Mouse (Mus musculus) heart, adult 9 months (tissue): ENCODE measurements around the gene Il12b.
"Not testable (repeated sequence)": the region's sequence is repeated elsewhere in the genome, so short reads cannot be mapped to it uniquely, and the experiment has no call there.

ENCODE experiments used
- DNase-seq, 2 experiments: peaks; one replicate each; pipeline ENCODE4 v3.0.0; 2022; ENCODE audit warnings: low spot score in 2 of 2

Gene Il12b

DNA sequence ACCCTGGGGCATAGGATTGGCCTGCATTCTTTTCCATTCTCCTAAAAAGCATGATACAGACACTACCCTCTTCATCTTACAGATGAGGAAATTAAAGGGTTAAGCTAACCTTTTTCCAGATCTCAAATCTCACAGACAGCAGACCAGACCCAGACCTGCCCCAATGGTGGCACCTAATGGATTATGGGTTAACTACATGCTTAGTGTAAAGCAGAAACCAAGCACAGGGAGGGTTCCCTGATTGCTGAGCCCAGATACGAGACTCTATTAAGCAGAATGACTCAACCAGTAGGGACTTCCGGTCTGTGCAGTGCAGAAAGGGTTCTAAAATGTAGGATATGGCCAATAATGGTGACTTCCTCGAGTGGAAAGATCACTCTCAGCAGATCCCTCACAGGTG, 10.6 kb downstream of the Il12b start:
- DNase-seq = no peak

DNA sequence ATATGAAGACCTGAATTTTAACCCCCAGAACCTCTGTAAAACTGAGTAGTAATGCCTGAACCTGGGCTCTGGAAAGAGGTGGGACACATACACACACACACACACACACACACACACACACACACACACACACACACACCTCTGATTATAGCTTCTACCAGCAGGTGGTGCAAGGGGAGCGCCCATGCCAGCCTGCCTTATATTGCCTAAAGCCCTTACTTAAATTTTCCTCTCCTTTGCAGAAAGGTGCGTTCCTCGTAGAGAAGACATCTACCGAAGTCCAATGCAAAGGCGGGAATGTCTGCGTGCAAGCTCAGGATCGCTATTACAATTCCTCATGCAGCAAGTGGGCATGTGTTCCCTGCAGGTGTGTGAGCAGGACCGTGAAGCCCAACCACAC, 12.4 kb downstream of the Il12b start:
- no peak for DNase-seq

DNA sequence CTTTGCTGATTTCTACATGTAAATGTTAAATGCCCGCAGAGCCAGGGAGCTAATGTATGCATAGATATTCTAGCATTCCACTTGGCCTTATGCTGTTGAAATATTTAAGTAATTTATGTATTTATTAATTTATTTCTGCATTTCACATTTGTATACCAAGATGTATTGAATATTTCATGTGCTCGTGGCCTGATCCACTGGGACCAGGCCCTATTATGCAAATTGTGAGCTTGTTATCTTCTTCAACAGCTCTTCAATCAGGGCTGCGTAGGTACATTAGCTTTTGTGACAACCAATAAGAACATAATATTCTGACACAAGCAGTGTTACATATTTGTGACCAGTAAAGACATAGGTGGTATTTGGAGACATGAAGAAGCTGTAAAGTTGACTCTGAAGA, 13.5 kb downstream of the Il12b start:
- no peak for DNase-seq

DNA sequence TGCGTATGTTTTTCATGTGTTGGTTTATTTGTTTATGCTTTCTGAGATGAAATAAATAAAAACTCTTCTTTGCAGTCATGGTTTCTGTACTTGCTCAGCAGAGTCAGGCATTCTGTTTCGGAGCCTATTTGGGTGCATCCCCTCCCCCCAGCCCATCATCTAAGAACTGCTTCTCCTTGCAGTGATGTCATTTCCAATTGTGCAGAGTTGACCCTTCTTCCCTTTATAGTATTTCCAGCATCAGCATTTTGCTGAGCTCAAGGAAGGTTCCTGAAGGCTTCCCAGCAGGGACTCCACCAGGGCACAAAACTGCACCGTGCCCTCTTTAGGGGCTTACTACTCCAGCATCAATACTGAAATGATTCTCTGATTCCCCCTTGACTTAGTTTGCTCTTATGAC, 14.7 kb downstream of the Il12b start:
- DNase-seq = no peak

DNA sequence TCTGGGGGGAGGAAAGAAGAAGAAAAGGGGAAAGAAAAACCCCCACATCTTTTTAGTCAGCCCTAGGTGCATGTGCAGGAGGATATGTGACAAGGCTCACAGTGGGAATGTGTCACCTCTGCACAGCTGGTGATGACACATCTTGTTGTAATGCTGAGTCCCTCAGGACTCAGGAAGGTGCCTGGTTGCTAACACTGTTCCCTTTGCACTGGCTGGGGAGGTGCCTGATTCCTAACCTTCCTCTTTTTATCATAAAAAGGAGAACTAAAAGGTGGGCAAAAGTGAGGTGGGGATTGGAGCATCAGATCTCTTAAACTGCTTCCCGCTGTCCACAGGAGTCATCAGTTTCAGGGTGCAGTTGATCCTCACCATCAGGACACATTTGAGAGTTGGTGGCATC, 17.5 kb downstream of the Il12b start:
- no peak for DNase-seq

DNA sequence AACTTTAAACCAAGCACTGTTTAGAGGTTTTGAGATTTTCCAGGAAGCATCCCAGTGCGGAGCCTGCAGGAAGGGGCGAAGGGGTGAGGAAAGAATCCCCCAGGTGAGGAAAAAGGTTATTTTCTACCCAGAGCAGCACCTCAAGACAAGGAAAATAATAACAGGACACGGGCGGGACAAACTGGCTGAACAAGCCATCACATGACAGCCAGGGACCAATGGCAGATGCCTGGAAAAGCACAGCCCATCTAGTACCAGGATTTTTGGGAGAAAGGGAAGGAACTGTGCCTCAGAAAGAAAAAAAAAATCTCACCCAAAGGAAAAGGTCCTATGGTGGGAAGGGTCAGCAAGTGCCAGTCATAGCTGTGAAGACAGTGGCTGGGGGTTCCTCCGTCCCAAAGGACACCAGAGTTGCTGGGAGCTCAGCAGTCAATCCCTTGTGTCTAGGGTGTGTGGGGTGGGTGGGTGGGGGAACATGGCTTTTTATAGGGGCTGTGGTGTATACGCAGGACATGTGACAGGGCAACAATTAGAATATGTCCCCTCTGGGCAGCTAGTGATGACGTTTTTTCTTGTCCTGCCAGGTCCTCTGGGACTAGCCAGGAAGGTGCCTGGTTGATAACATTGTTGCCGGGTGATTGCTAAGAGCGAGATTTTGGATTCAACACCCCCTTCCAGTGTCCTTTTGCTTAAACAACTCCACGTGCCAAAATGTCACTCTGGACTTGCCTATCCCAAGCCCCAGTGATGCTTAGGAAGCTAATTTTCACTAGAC, 22.7 kb downstream of the Il12b start:
- DNase-seq = no peak

DNA sequence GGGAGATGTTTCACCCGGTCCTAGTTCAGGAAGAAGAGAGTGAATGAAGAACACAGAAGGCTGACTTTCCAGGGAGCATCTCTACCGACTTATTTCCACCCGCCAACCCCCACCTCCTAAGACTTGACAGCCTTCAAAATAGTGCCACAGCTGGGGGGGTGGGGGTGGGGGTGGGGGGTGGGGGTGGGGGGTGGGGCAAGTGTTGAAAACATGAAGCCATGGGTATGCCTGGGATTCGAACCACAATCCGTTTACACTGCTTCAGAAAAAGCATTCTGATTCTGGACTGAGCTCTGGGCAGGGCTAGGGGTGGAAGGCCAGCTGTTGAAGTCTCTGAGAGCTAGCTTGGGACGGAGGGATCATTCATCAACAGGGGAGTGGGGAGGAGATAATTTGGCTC, 23.4 kb downstream of the Il12b start:
- no peak for DNase-seq

DNA sequence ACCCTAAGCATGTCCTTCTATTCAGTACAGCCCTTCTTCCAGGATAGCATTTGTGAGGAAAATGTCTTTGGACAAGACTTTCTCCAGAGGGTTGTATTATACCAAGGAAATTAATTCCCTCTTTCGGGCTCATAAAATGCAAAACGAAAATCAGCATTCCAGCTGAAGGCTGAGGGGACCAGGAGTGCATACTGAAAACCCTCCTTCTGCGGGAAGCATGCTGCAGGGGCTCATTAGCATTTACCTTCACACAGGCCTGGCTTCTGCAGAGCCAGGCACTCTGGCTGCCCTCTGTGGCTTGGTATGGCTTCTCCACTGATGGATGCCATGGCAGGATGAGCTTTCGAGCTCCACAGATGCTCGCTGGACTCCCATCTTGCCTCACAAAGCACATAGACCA, 24.1 kb downstream of the Il12b start:
- DNase-seq = no peak

DNA sequence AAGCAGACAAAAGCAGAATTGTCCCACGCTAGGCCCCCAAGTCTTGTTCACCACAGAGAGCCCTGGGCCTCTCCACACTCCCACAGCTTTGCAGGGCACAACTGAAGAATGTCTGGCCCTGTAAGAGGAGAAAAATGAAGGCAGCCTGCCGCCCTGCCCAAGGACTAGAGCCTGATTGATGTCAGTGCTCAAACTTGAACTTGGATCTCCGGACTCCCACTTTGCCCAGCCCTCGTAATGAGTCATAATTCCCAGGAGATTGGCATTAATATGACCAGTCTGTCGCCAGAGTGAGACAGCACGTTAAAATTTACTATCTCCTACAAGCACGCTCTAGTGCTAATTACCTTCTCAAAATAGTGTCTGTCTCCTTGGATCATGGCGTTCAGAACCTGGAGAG, 25.1 kb downstream of the Il12b start:
- DNase-seq = no peak

DNA sequence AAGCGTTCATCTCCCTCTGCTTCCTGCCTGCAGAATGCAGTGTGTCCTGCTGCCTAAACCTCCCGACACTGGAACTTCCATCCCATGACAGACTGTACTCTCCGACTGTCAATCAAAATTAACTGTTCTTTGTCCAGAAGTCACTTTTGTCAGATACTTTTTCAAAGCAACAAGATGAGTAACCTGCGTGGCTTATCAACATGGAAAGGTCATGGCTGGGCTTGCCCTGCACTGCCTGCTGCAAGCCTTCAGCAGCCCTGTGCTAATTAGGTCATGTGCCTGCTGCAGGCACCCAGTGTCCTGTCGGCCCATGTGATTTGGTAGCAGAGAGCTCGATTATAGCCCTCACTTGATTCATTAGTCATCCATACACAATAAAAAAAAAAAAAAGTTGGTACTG, 25.8 kb downstream of the Il12b start:
- DNase-seq = no peak

DNA sequence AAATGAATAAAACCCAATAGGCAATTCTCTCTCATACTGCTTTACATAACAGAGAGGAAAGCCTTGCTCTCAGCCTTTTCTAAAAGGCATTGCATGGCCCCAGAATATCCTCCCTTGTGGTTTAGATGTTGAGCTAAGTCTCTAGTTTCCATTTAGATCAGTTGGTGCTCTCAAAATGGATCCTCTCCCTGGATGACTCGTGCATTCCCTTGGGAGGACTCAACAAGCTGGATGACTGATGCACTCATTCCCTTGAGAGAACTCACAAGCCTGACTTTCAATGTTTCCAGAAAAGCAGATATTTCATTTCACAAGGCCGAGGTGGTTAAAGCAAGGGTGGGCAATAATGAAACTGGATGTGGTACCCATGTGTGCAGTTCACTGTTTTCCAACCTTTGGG, 28.1 kb downstream of the Il12b start:
- DNase-seq = no peak

DNA sequence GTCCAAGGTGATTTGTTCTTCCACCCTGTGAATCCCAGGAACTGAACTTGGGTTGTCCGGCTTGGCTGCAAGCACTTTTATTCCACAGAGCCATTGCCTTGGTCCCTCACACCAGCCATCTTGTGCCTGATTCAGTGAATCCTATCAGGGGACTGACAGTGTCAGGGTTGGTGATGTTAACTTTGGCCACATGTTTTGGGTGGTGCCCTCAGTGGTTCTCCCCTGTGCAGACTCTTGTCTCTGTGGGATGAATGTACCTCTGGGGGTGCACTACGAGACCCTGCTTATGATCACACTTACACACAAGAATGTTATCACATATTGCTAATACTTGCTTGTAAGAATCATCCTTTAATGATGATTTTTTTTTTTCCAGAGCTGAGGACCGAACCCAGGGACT, 30.2 kb downstream of the Il12b start:
- no peak for DNase-seq

DNA sequence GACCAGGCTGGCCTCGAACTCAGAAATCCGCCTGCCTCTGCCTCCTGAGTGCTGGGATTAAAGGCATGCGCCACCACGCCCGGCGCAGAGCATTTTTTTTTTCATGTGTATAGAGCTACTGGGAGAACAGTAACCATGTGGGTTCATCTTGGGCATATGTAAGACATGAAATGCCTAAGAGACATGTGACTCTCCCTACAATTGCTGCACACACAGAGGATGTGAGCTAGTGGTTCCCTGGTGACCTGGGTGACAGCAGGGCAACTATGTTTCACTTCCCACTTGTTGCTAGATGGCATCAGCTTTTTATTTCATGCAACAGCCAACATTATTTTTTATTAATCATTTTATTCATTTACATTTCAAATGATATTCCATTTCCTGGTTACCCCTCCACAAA, 37.9 kb downstream of the Il12b start:
- DNase-seq = peak in 1 of 2 experiments; percentile 19

DNA sequence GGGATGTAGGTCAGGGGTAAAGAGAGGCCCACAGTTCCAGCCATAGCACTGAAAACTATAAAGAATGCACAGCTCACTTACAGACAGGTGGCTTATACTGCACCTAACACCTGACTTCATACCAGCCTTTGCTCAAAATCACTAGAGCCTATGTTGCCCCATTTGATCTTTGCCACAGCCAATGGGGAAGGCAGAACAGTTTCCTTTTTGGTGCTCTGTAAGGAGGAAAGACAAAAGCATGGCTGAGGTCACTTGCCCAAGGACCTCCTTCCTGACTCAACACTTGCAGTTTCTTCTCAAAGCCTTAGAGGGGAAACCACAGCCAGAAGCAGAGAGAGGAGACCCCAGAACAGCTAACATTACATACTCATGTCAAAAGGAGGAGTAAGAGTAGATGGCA, 51.2 kb downstream of the Il12b start:
- no peak for DNase-seq

DNA sequence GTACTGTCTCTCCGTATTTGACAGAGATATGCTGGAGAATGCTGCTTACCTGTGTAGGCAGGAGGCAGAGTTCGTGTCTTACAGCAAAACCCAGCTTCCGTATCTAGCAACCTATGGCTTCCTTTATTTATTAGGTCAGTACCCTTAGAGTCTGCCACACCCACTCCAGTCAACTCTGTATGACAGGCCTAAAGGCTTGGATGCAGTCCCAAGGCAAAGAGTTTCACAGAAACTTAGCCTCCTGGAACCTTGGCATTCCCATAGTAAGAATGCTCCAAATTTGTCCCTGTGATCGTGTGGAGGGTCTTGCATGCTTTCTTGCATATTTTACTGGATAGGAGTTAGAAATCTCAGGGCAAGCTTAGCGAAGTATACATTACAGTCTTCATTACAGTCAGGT, 52.2 kb downstream of the Il12b start:
- not testable (repeated sequence) for DNase-seq

DNA sequence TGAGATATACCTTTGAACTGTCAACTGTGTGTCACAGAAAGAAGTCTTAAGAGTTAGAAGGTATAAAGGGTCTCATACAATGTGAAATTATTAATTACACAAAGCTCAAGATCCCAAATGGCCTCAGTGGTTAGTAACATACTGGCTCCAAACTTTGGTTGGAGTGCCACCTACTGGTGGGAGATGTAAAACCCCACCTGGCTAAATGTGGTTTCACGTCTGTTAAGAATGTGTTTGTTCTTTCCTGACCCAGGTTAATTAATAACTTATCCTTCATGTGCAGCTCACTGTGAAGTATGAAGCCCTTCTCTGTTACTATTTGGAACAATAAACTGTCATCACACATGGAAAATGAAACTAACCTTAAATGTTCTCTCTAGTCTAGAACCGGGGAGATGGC, 53.6 kb downstream of the Il12b start:
- DNase-seq = peak in 1 of 2 experiments; percentile 43

DNA sequence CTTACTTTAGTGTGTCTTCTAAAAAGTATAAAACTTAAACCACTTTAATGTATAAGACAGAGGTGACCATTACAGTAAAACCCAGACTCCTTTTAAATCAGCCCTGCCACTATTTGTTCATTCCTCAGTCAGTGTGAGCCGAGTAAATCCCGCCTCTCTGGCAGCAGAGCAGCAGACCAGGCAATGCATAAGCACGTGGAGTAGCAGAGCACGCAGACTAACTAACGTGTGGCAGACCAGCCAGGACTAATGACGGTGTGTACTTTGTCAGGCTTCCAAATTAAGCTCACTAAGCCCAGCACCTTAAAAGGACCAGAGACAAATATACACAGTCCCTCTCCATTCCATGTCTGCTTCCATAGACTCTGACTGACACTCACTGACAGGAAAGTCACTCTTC, 61.6 kb downstream of the Il12b start:
- peak in 1 of 2 experiments; percentile 12 for DNase-seq
